Mouse (Mus musculus) heart, embryonic 16.5 days (tissue): Measurements from ENCODE around the gene Acbd4. TPM values are rescaled to one million over a fixed set of nuclear protein-coding genes. Genes with fewer than 3 reads are reported as not detected.

Source experiments
- ATAC-seq: fragments of 200-750 bp; cut with Nextera tagmentation; replicated peaks from 2 replicates; pipeline ENCODE4 v1.8.0; 2017; ENCODE audit warnings: moderate number of reproducible peaks; ENCODE audit not compliant: insufficient read depth, low FRiP score; ENCODE audit errors: extremely low read depth
- H3K27ac ChIP-seq: fragments of 300-500 bp; sonication (generic); 2 replicates; pipeline ENCODE4 v1.5.1; 2014; ENCODE audit warnings: mild to moderate bottlenecking, low read length, control low read depth, moderate library complexity
- H3K27me3 ChIP-seq: fragments of 300-500 bp; sonication (generic); 2 replicates; pipeline ENCODE4 v1.6.1; 2014; ENCODE audit warnings: low read length, mixed read lengths; ENCODE audit not compliant: control insufficient read depth, insufficient read depth
- H3K36me3 ChIP-seq: fragments of 300-500 bp; sonication (generic); 2 replicates; pipeline ENCODE4 v1.6.1; 2014; ENCODE audit not compliant: control insufficient read depth, insufficient read depth
- H3K4me1 ChIP-seq: fragments of 300-500 bp; sonication (generic); 2 replicates; pipeline ENCODE4 v1.6.1; 2014; ENCODE audit warnings: low read length, mixed read lengths; ENCODE audit not compliant: control insufficient read depth, insufficient read depth
- H3K4me2 ChIP-seq: fragments of 300-500 bp; sonication (generic); 2 replicates; pipeline ENCODE4 v1.6.1; 2014; ENCODE audit warnings: low read depth, mild to moderate bottlenecking, control low read depth, low read length
- H3K4me3 ChIP-seq: fragments of 300-500 bp; sonication (generic); 2 replicates; pipeline ENCODE4 v1.5.1; 2014; ENCODE audit warnings: mild to moderate bottlenecking, control low read depth, low read length
- H3K9ac ChIP-seq: fragments of 300-500 bp; sonication (generic); 2 replicates; pipeline ENCODE4 v1.6.1; 2014; ENCODE audit warnings: low read length, control low read depth
- H3K9me3 ChIP-seq: fragments of 300-500 bp; sonication (generic); replicated peaks from 2 replicates; pipeline ENCODE4 v1.6.1; 2016; ENCODE audit warnings: low read length; ENCODE audit not compliant: control insufficient read depth
- WGBS: fragments of 180-500 bp; shearing (Covaris S2); extraction: QIAGEN DNeasy Blood & Tissue Kit; methylation state at CpG from one replicate; pipeline ENCODE4 v1.1.7; 2014; 5-methylcytosine and 5-hydroxymethylcytosine counted together
- polyA plus RNA-seq: library from polyadenylated mRNA; unstranded; fragments of >200 nt; fragmentation: Nextera tagmentation; extraction: Ambion mirVana; gene quantifications from 2 replicates; pipeline ENCODE4 v1.2.1, GENCODE M21; 2015

The Acbd4 gene
- polyA plus RNA-seq, 1 experiment from 2014 or later = 21.8 TPM

DNA sequence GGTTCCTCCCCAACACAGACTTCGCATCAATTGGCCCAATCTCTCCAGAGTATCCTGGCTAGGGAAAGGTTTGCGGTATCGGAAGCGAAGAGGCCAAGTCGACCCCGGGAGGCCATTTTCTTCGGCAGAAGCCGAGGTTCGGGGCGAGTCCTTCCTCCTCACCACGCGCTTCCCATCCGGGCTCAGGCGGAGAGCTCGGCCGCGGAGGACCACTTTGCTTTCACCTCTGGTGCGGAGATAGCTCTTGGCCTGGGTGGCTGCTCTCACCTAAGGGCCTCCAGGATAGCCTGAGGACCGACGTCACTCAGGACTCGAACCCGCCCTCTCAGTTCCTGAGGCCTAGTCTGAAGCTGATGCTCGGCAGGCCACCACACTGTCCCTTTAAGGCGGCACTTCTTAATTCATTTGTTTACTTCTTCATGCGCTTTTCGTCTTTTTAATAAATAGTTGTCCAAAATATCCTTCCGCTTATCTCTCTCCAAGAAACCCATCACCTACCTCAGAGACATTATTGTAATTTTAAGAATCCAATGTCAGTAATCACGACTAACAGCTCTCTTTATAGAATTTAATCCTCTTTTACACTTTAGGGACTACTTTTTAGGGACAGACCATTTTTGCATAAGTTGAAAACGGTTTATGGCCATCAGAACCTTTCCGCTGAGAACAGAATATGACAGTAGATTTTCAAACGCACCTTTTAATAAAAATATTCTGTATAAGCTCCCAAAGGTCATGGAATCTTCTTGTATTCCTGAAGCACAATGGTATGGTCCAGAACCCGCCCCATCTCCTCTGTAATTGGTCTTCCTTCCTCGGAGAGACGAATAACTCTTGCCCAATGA is 13.9 kb downstream of the Acbd4 start:
- H3K4me2 ChIP-seq = peak overlapping the region; percentile 83
- peaks cover 33% of the 10 kb centered on the region for H3K4me1 ChIP-seq
- under 1% methylated on average over 34 of the region's 34 CpGs for WGBS
- H3K4me3 ChIP-seq = peak overlapping the region; percentile 62
- H3K36me3 ChIP-seq = no peaks in the 10 kb centered on the region
- peak overlapping the region; percentile 90 for H3K27ac ChIP-seq
- no peaks in the 10 kb centered on the region for H3K27me3 ChIP-seq
- H3K9me3 ChIP-seq = no peaks in the 10 kb centered on the region
- ATAC-seq = peak; percentile 71
- H3K9ac ChIP-seq = peak overlapping the region; percentile 87

DNA sequence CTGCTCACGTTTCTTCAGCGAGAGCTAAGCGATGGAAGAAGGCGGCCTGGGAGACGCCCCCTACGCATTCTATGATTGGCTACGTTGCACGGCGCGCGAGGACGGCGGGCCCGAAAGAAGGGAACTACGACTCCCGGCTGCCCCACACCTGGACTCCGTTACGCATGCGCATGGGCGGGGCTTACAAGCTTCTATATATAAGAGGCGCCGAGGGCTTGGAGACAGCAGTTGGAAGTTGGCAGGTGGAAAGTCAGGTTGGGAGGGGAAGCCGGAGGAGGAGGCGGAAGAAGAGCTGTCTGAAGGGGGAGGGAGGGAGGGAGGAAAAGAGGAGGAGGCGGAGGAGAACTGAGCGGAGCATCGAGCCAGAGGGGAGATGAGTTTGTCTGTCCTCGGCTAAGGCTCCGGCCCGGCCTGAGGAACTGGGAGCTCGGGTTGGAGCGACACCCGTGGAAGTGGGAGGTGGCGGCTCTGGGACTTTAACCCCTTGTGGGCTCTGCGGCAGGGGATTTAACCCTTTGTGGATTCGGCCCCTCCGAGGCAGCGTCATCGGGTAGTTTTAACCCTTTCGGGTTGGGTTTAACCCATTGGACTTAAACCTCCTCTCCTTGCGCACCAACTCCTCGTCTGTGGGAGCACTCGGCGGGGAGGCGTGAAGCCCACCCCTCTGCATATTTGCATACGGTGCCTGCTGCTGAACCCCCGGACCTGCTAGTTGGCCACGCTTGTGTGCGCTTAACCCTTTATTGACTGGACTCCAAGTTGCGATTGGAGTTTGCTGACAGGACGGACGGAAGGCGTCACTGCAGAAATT is 14.7 kb downstream of the Acbd4 start, which contains the start of gene Hexim1:
TSS of gene Hexim1 (plus strand) at position 224 of the 811 bp plus-strand sequence.
- Histone ChIP-seq H3K27ac (peak within 1 kb of the TSS; percentile 91), H3K9me3 (no peaks in the 10 kb centered on the region), H3K36me3 (no peaks in the 10 kb centered on the region), H3K4me2 (peak within 1 kb of the TSS; percentile 93), H3K9ac (peak within 1 kb of the TSS; percentile 87), H3K4me3 (peak within 1 kb of the TSS; percentile 72), H3K4me1 (peaks cover 32% of the 10 kb centered on the region), H3K27me3 (no peaks in the 10 kb centered on the region)
- peak; percentile 93 for ATAC-seq
- 0% methylated on average over 53 of the region's 53 CpGs for WGBS

DNA sequence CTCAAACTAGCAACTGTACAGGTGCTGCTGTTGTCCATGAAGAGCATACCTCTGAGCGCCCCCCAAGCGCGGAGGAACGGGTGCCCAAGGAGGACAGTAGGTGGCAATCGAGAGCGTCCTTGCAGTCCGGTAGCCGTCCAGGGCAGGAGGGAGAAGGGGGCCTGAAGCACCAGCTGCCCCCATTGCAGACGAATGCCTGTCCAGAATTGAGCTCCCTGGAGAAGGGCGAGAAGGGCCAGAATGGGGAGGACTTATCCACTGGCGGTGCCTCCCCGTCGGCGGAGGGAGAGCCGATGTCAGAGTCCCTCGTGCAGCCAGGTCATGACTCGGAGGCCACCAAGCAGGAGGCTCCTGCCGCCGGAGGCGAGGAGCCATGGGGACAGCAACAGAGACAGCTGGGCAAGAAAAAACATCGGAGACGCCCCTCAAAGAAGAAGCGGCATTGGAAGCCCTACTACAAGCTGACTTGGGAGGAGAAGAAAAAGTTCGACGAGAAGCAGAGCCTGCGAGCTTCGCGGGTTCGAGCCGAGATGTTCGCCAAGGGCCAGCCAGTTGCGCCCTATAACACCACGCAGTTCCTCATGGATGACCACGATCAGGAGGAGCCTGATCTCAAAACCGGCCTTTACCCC is 15.6 kb downstream of the Acbd4 start:
- Histone ChIP-seq H3K4me2 (peak overlapping the region; percentile 93), H3K27me3 (no peaks in the 10 kb centered on the region), H3K9ac (peak overlapping the region; percentile 76), H3K4me3 (peak overlapping the region; percentile 72), H3K9me3 (no peaks in the 10 kb centered on the region), H3K36me3 (no peaks in the 10 kb centered on the region), H3K4me1 (peaks cover 25% of the 10 kb centered on the region), H3K27ac (peak overlapping the region; percentile 91)
- under 1% methylated on average over 35 of the region's 35 CpGs for WGBS
- peak; percentile 26 for ATAC-seq

DNA sequence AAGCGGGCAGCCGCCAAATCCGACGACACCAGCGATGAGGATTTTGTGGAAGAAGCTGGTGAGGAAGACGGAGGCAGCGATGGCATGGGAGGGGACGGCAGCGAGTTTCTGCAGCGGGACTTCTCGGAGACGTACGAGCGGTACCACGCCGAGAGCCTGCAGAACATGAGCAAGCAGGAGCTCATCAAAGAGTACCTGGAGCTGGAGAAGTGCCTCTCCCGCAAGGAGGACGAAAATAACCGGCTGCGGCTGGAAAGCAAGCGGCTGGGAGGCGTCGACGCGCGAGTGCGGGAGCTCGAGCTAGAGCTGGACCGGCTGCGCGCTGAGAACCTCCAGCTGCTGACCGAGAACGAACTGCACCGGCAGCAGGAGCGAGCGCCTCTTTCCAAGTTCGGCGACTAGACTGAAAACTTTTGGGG is 16.1 kb downstream of the Acbd4 start:
- under 1% methylated on average over 38 of the region's 38 CpGs for WGBS
- peak overlapping the region; percentile 91 for H3K27ac ChIP-seq
- no peaks in the 10 kb centered on the region for H3K9me3 ChIP-seq
- no peaks in the 10 kb centered on the region for H3K27me3 ChIP-seq
- peak overlapping the region; percentile 93 for H3K4me2 ChIP-seq
- no peaks in the 10 kb centered on the region for H3K36me3 ChIP-seq
- ATAC-seq = no peak
- peak overlapping the region; percentile 72 for H3K4me3 ChIP-seq
- H3K4me1 ChIP-seq = peaks cover 21% of the 10 kb centered on the region
- H3K9ac ChIP-seq = peak overlapping the region; percentile 76

DNA sequence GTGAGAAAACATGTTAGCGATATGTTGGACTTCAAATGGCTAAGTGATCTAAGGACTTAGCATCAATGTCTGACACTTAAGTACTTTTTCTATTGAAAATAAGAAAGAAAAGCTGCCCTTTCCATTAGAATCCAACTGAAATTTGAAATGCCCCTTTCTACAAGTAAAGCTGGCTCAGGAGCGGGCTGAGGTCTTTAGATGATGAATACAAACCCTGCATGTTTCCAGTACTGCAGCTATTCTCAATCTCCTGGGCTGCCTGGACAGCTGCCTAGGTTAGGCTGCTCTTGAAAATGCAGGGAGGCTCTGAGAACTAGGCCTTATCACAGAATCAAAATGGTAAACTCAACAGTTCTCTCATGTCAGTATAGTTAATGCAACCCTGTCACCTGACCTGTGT is 17.4 kb downstream of the Acbd4 start:
- WGBS = 79% methylated on average over 2 of the region's 2 CpGs

DNA sequence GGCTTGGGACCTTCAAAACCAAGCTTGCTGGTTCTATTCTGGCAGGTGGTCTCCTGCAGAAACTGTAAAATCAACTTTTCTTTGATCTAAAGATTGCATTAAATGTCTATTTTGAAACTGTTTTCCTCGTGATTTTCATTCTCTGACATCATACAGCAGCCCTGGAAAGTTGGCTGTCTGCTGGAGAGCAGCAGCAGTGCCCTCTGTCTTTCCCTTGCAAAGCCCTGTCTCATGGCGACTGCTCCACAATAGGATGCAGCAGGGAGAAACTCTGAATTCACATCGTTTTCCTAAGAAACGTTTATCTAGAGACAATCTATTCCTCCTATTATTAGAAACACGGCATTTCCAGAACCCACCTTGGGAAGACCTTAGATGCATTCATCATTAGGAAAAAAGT is 18.1 kb downstream of the Acbd4 start:
- Histone ChIP-seq H3K36me3 (no peaks in the 10 kb centered on the region), H3K9ac (no peak overlapping the region), H3K27me3 (no peaks in the 10 kb centered on the region), H3K4me3 (no peak overlapping the region), H3K4me2 (no peak overlapping the region), H3K9me3 (no peaks in the 10 kb centered on the region), H3K4me1 (peaks cover 12% of the 10 kb centered on the region), H3K27ac (no peak overlapping the region)
- WGBS = 52% methylated on average over 5 of the region's 5 CpGs
- ATAC-seq = no peak

More for the DNA sequence above, 17.4 kb downstream of the Acbd4 start:
- no peak overlapping the region for H3K27ac ChIP-seq
- no peak overlapping the region; the same call in 1 of the 2 replicates for H3K4me3 ChIP-seq
- no peaks in the 10 kb centered on the region for H3K9me3 ChIP-seq
- ATAC-seq = no peak
- peaks cover 15% of the 10 kb centered on the region for H3K4me1 ChIP-seq
- H3K9ac ChIP-seq = 0 out of 2 replicates have a peak overlapping the region, but pooled peaks have one; percentile 26
- peak overlapping the region; percentile 93 for H3K4me2 ChIP-seq
- no peaks in the 10 kb centered on the region for H3K27me3 ChIP-seq
- H3K36me3 ChIP-seq = no peaks in the 10 kb centered on the region

DNA sequence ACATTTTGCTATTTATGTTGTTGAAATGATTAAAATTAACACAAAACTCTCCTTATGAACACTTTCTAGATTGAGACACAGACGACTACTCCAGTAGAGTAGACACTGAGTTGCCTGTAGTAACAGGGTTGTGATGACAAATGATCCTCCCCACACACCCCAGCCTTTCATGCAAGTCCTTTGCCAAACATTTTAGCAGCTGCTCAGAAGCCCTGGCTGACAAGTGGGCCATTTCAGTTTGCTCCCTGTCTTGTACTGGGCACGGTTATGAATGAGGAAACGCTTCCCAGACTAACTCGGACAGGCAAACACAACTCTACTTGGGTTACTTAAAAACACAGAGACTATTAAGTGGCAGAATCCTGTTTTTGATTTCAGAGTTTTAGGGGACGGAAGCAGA is 18.8 kb downstream of the Acbd4 start:
- Histone ChIP-seq H3K27me3 (no peaks in the 10 kb centered on the region), H3K36me3 (no peaks in the 10 kb centered on the region), H3K4me1 (peaks cover 10% of the 10 kb centered on the region), H3K4me2 (no peak overlapping the region), H3K4me3 (no peak overlapping the region), H3K27ac (no peak overlapping the region), H3K9ac (no peak overlapping the region), H3K9me3 (no peaks in the 10 kb centered on the region)
- no peak for ATAC-seq
- 44% methylated on average over 5 of the region's 5 CpGs for WGBS

DNA sequence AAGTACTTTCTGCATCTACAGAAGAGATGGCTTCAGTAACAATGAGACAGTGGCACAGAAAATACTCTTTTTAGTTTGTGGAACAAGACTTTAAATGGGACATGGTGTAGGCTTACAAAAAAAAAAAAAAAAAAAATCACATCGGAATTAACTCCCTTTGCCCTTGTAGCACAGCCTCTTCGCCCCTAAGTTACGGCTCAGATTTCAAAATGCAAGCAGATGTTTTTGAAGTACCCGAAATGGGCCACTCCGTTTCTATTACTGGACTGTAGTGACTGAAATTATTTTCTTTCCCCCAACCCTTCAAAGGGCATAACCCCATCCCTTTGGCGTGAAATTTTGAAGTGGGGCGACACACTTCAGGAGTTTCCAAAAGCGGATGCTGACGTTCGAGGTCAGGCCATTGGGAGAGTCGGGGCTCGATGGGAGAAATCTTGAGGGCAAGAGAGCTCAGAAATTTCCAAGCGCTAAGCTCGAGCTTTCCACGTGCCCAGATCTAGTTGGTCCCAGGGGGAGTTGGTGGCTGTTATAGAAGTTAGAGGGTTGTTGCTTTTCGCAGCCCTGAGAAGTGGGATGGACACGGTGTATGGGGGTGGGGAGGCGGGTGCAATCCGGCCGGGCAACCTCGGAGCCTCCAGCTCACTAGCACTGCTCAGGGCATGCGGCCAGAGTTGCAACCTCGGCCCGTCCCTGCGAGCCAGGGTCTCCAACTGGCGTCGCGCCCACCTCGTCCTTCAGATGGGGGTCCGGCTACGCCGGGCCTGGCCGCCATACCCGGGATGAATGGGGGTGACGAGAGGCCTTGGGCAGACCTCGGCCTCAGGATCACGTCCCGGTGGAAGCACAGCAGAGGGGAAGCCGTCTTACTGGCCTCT is 30.5 kb downstream of the Acbd4 start, which contains the start of gene Hexim2:
TSS of gene Hexim2 (plus strand) at position 729 of the 875 bp plus-strand sequence.
- Histone ChIP-seq H3K4me1 (peaks cover 27% of the 10 kb centered on the region), H3K27me3 (no peaks in the 10 kb centered on the region), H3K27ac (peak within 1 kb of the TSS; percentile 99), H3K9me3 (no peaks in the 10 kb centered on the region), H3K4me3 (peak within 1 kb of the TSS; percentile 96), H3K9ac (peak within 1 kb of the TSS; percentile 100), H3K36me3 (no peaks in the 10 kb centered on the region), H3K4me2 (peak within 1 kb of the TSS; percentile 91)
- peak; percentile 34 for ATAC-seq
- under 1% methylated on average over 39 of the region's 39 CpGs for WGBS
